ENCODE assay signal across 8 mouse cellular contexts in genomic region chr17:83706594-83707126, GRCm38 (mm10). TPM values are rescaled to one million over a fixed set of nuclear protein-coding genes. Genes with fewer than 3 reads are reported as not detected.
A peak's percentile ranks its signal among the peaks of the same experiment; 100 is the strongest.
DNase-seq lines count a peak whose midpoint lies in the region; ATAC-seq and TF ChIP-seq lines count a peak whose summit lies in the region.

No protein-coding gene starts in this region.

- H3K9ac ChIP-seq in forebrain, postnatal 0 days = peak overlapping the region; percentile 80
- H3K9ac ChIP-seq in hindbrain, postnatal 0 days (replicated peaks; ENCODE audit: low read length) = peak overlapping the region; percentile 91
- peak overlapping the region; percentile 97 for H3K9ac ChIP-seq in liver, embryonic 12.5 days
- peak overlapping the region; percentile 91 for H3K9ac ChIP-seq in midbrain, postnatal 0 days (replicated peaks; ENCODE audit: low read length, poor library complexity, severe bottlenecking)
- peak overlapping the region; percentile 97 for H3K9ac ChIP-seq in stomach, postnatal 0 days (ENCODE audit: low read length)

- TF ChIP-seq EP300 in stomach, postnatal 0 days (optimal IDR thresholded peaks at IDR 0.05) = no peak

- H3K27me3 ChIP-seq in forebrain, postnatal 0 days (ENCODE audit: insufficient read depth, low read length) = no peaks in the 10 kb centered on the region
- no peaks in the 10 kb centered on the region for H3K27me3 ChIP-seq in hindbrain, postnatal 0 days (ENCODE audit: insufficient read depth, low read length)
- no peaks in the 10 kb centered on the region for H3K27me3 ChIP-seq in liver, embryonic 12.5 days (replicated peaks)
- H3K27me3 ChIP-seq in midbrain, postnatal 0 days (ENCODE audit: insufficient read depth, low read length) = no peaks in the 10 kb centered on the region
- H3K27me3 ChIP-seq in stomach, postnatal 0 days (ENCODE audit: control insufficient read depth, insufficient read depth, low read length) = no peaks in the 10 kb centered on the region

- H3K9me3 ChIP-seq in forebrain, postnatal 0 days (ENCODE audit: low read length) = no peaks in the 10 kb centered on the region
- no peaks in the 10 kb centered on the region for H3K9me3 ChIP-seq in hindbrain, postnatal 0 days (ENCODE audit: low read length)
- H3K9me3 ChIP-seq in liver, embryonic 12.5 days (replicated peaks) = no peaks in the 10 kb centered on the region
- no peaks in the 10 kb centered on the region for H3K9me3 ChIP-seq in midbrain, postnatal 0 days (ENCODE audit: low read length)
- H3K9me3 ChIP-seq in stomach, postnatal 0 days (ENCODE audit: control insufficient read depth, low read length) = no peaks in the 10 kb centered on the region

- DNase-seq in left cerebral cortex, adult 2 months (ENCODE audit: extremely low spot score in 1 of 2, low spot score in 2 of 2) = peak; percentile 29 to 31
- DNase-seq in left cerebral cortex, adult 11 months (ENCODE audit: low spot score) = no peak
- peak; percentile 46 for DNase-seq in cerebellum, adult 8-10 months
- DNase-seq in forebrain, postnatal 0 days = no peak
- peak; percentile 43 for DNase-seq in hindbrain, postnatal 0 days (ENCODE audit: low spot score)
- peak; percentile 40 for DNase-seq in midbrain, postnatal 0 days (ENCODE audit: low spot score)
- peak; percentile 60 for DNase-seq in stomach, postnatal 0 days (ENCODE audit: low spot score)

- WGBS in forebrain, postnatal 0 days = 1% methylated on average over 19 of the region's 19 CpGs
- WGBS in hindbrain, postnatal 0 days = under 1% methylated on average over 19 of the region's 19 CpGs
- 1% methylated on average over 19 of the region's 19 CpGs for WGBS in liver, embryonic 12.5 days (ENCODE audit: insufficient replicate concordance)
- 2% methylated on average over 19 of the region's 19 CpGs for WGBS in midbrain, postnatal 0 days
- WGBS in stomach, postnatal 0 days = 2% methylated on average over 19 of the region's 19 CpGs

- TF ChIP-seq CTCF in left cerebral cortex, adult 2 months (IDR thresholded peaks at IDR 0.05) = no peak
- no peak for TF ChIP-seq CTCF in forebrain, postnatal 0 days (IDR thresholded peaks at IDR 0.05; ENCODE audit: low read depth)
- TF ChIP-seq CTCF in hindbrain, postnatal 0 days (IDR thresholded peaks at IDR 0.05; ENCODE audit: low read depth) = no peak
- no peak for TF ChIP-seq CTCF in midbrain, postnatal 0 days (IDR thresholded peaks at IDR 0.05)
- TF ChIP-seq CTCF in stomach, postnatal 0 days (IDR thresholded peaks at IDR 0.05; ENCODE audit: low read depth) = no peak

- H3K36me3 ChIP-seq in forebrain, postnatal 0 days (ENCODE audit: insufficient read depth) = 0 out of 2 replicates have a peak, but pooled peaks cover 3% of the 10 kb centered on the region
- no peaks in the 10 kb centered on the region; the same call in 1 of the 2 replicates for H3K36me3 ChIP-seq in hindbrain, postnatal 0 days (ENCODE audit: insufficient read depth, low read length)
- H3K36me3 ChIP-seq in liver, embryonic 12.5 days = peaks cover 28% of the 10 kb centered on the region
- no peaks in the 10 kb centered on the region for H3K36me3 ChIP-seq in midbrain, postnatal 0 days (ENCODE audit: insufficient read depth, low read length)
- no peaks in the 10 kb centered on the region for H3K36me3 ChIP-seq in stomach, postnatal 0 days (ENCODE audit: control insufficient read depth, insufficient read depth, low read length)

- intact Hi-C loops in left cerebral cortex, adult 2 months (cut with DNase I) = loop anchor here (5.0 kb wide), 1 partner anchor 74 kb away; the partner anchor contains the start of gene Kcng3

- no peaks in the 10 kb centered on the region for H3K4me1 ChIP-seq in forebrain, postnatal 0 days (ENCODE audit: insufficient read depth)
- H3K4me1 ChIP-seq in hindbrain, postnatal 0 days (ENCODE audit: insufficient read depth, low read length) = no peaks in the 10 kb centered on the region
- peaks cover 70% of the 10 kb centered on the region for H3K4me1 ChIP-seq in liver, embryonic 12.5 days
- no peaks in the 10 kb centered on the region for H3K4me1 ChIP-seq in midbrain, postnatal 0 days (ENCODE audit: insufficient read depth, low read length)
- no peaks in the 10 kb centered on the region for H3K4me1 ChIP-seq in stomach, postnatal 0 days (replicated peaks; ENCODE audit: control insufficient read depth, insufficient read depth)

- peak overlapping the region; percentile 97 for H3K27ac ChIP-seq in left cerebral cortex, adult 2 months
- peak overlapping the region; percentile 77 for H3K27ac ChIP-seq in forebrain, postnatal 0 days (ENCODE audit: low read depth, low read length)
- peak overlapping the region; percentile 94 for H3K27ac ChIP-seq in hindbrain, postnatal 0 days
- H3K27ac ChIP-seq in liver, embryonic 12.5 days = peak overlapping the region; percentile 98
- H3K27ac ChIP-seq in midbrain, postnatal 0 days (ENCODE audit: low read depth, low read length) = peak overlapping the region; percentile 83
- H3K27ac ChIP-seq in stomach, postnatal 0 days (replicated peaks) = peak overlapping the region; percentile 99

- H3K4me3 ChIP-seq in left cerebral cortex, adult 2 months = peak overlapping the region; percentile 94
- H3K4me3 ChIP-seq in forebrain, postnatal 0 days (ENCODE audit: low read depth, low read length) = peak overlapping the region; percentile 61
- H3K4me3 ChIP-seq in hindbrain, postnatal 0 days (ENCODE audit: low read length) = peak overlapping the region; percentile 78
- H3K4me3 ChIP-seq in liver, embryonic 12.5 days = peak overlapping the region; percentile 85
- H3K4me3 ChIP-seq in midbrain, postnatal 0 days (ENCODE audit: low read depth, low read length) = peak overlapping the region; percentile 79
- peak overlapping the region; percentile 79 for H3K4me3 ChIP-seq in stomach, postnatal 0 days (ENCODE audit: low read depth, low read length)

- ATAC-seq in forebrain, postnatal 0 days = peak; percentile 72
- peak; percentile 72 for ATAC-seq in hindbrain, postnatal 0 days
- peak; percentile 78 for ATAC-seq in liver, embryonic 12.5 days
- ATAC-seq in midbrain, postnatal 0 days (ENCODE audit: low FRiP score) = peak; percentile 68
- ATAC-seq in stomach, postnatal 0 days (ENCODE audit: low FRiP score, low TSS enrichment) = peak; percentile 79

- peak overlapping the region; percentile 93 for H3K4me2 ChIP-seq in forebrain, postnatal 0 days (ENCODE audit: low read depth)
- H3K4me2 ChIP-seq in hindbrain, postnatal 0 days (ENCODE audit: low read depth, low read length) = peak overlapping the region; percentile 87
- H3K4me2 ChIP-seq in liver, embryonic 12.5 days = peak overlapping the region; percentile 97
- peak overlapping the region; percentile 95 for H3K4me2 ChIP-seq in midbrain, postnatal 0 days (ENCODE audit: low read depth, low read length, poor library complexity, severe bottlenecking)
- peak overlapping the region; percentile 95 for H3K4me2 ChIP-seq in stomach, postnatal 0 days (replicated peaks; ENCODE audit: low read depth)

RNA-seq across cellular contexts. Expression of gene Mta3, which starts 0.7 kb away (rescaled TPM):
- total RNA-seq in left cerebral cortex, adult 2 months (2021) = 10 to 100 TPM; 90.6 to 93.6 TPM
- 38.9 and 47.5 TPM in 2 replicates for total RNA-seq in forebrain, postnatal 0 days (2014; rRNA removed)
- polyA plus RNA-seq in forebrain, postnatal 0 days (2015; fragmentation: Nextera tagmentation; extraction: Ambion mirVana) = 28.0 and 35.7 TPM in 2 replicates
- 31.7 and 58.5 TPM in 2 replicates for total RNA-seq in hindbrain, postnatal 0 days (2014; rRNA removed)
- polyA plus RNA-seq in hindbrain, postnatal 0 days (2015; fragmentation: Nextera tagmentation; extraction: Ambion mirVana) = 33.0 and 36.8 TPM in 2 replicates
- 60.2 and 66.4 TPM in 2 replicates for polyA plus RNA-seq in liver, embryonic 12.5 days (2016; fragmentation: Nextera tagmentation; extraction: Ambion mirVana)
- total RNA-seq in midbrain, postnatal 0 days (2014; rRNA removed) = 40.3 and 43.6 TPM in 2 replicates
- polyA plus RNA-seq in midbrain, postnatal 0 days (2015; fragmentation: Nextera tagmentation; extraction: Ambion mirVana) = 27.3 and 28.9 TPM in 2 replicates
- 44.2 and 47.6 TPM in 2 replicates for polyA plus RNA-seq in stomach, postnatal 0 days (2015; fragmentation: Nextera tagmentation; extraction: Ambion mirVana)

Comparison
In these comparisons a context has a peak if more than half of its experiments do, and no peak if none do; other contexts are left out.
1. DNase-seq: peak in left cerebral cortex, adult 2 months (2 of 2), cerebellum, adult 8-10 months (single experiment), hindbrain, postnatal 0 days (single experiment), midbrain, postnatal 0 days (single experiment) and stomach, postnatal 0 days (single experiment); none in left cerebral cortex, adult 11 months (single experiment) and forebrain, postnatal 0 days (single experiment).
2. Peak in every context shown above with its lines, with median percentiles within 50 percentile points of each other: H3K27ac ChIP-seq, H3K4me3 ChIP-seq, ATAC-seq, H3K4me2 ChIP-seq and H3K9ac ChIP-seq.